ENCODE assay signal across 14 mouse cellular contexts in the genomic region with DNA sequence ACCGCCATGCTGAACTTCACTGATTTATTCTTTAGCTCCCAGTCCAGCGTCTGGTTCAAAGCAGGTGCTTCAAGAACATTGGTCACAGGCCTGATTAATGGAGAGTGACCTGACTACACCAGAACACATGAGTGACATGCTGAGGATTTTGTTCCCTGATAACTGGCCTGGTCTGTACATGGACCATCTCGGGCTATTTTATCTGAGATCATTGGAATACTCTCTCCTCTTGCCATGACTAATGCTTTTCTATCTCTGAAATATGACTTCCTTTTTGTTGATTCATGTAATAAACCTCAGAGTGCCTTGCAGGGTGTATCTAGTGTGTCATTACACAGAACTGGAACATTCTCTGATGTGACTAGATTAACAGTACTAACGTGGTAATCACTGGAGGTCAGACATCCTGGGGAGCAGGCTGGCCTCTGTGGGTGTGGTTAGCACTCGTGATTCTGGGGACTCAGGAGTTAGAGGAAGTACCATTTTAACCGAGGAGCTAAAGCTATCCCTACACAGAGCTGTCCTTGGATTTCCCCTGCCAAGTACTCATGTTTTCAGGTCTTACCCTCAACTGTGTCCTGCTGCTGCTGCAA. TPM values are rescaled to one million over a fixed set of nuclear protein-coding genes. Genes with fewer than 3 reads are reported as not detected.
DNase-seq lines count a peak whose midpoint lies in the region; ATAC-seq and TF ChIP-seq lines count a peak whose summit lies in the region.
"Had no signal": no experiment of that assay in that cellular context is flagged by ENCODE, and none has a peak within 500 bp of the region (broad histone marks: within the 10 kb centered on the region; RNA-seq: fewer than 3 reads in every experiment).

A gene (plus strand): TSS at position 483 of the 593 bp plus-strand sequence.

- H3K4me2 ChIP-seq in liver, embryonic 12.5 days = 0 out of 2 replicates have a peak within 1 kb of the TSS, but pooled peaks have one; percentile 27
- peak within 1 kb of the TSS; percentile 57 for H3K4me2 ChIP-seq in myocyte (ENCODE audit: low read depth)
- no peak within 1 kb of the TSS for H3K4me2 ChIP-seq in intestine, embryonic 16.5 days (ENCODE audit: low read depth, low read length)
- H3K4me2 ChIP-seq: forebrain, embryonic 15.5 days had no signal

- ATAC-seq in liver, embryonic 12.5 days = peak; percentile 94
- ATAC-seq in intestine, embryonic 16.5 days = no peak
- ATAC-seq: forebrain, embryonic 15.5 days had no signal

- H3K27ac ChIP-seq in liver, embryonic 12.5 days = no peak within 1 kb of the TSS
- H3K27ac ChIP-seq in intestine, embryonic 16.5 days (ENCODE audit: low read length) = no peak within 1 kb of the TSS
- H3K27ac ChIP-seq: forebrain, embryonic 15.5 days; left cerebral cortex, adult 2 months had no signal

- H3K27me3 ChIP-seq in liver, embryonic 12.5 days (replicated peaks) = no peaks in the 10 kb centered on the region
- H3K27me3 ChIP-seq in myocyte (ENCODE audit: control insufficient read depth, insufficient read depth, insufficient read length) = no peaks in the 10 kb centered on the region
- H3K27me3 ChIP-seq in intestine, embryonic 16.5 days (replicated peaks; ENCODE audit: control insufficient read depth, insufficient read depth, low read length) = no peaks in the 10 kb centered on the region
- H3K27me3 ChIP-seq: forebrain, embryonic 15.5 days had no signal

- no peak within 1 kb of the TSS for H3ac ChIP-seq in myocyte (ENCODE audit: control insufficient read depth, insufficient read length)

- H3K4me1 ChIP-seq in liver, embryonic 12.5 days = peaks cover 21% of the 10 kb centered on the region
- H3K4me1 ChIP-seq in intestine, embryonic 16.5 days (ENCODE audit: control insufficient read depth, insufficient read depth, low read length) = no peaks in the 10 kb centered on the region
- H3K4me1 ChIP-seq: forebrain, embryonic 15.5 days had no signal

- no peak within 1 kb of the TSS for H3K4me3 ChIP-seq in liver, embryonic 12.5 days
- no peak within 1 kb of the TSS for H3K4me3 ChIP-seq in myocyte
- H3K4me3 ChIP-seq in intestine, embryonic 16.5 days (ENCODE audit: low read length) = no peak within 1 kb of the TSS
- H3K4me3 ChIP-seq: forebrain, embryonic 15.5 days; left cerebral cortex, adult 2 months had no signal

- peak; percentile 93 for DNase-seq in heart, adult 11 months
- DNase-seq in heart, postnatal 4 days = no peak
- DNase-seq in c-Kit-positive CD71-negative TER-119-negative erythroid progenitor cells, embryonic 14.5 days (ENCODE audit: low read depth) = peak; percentile 64
- no peak for DNase-seq in urinary bladder, postnatal 14 days (ENCODE audit: low spot score)
- no peak for DNase-seq in layer of hippocampus, postnatal 14 days (ENCODE audit: low spot score in 2 of 2)
- DNase-seq: B cell, adult 2 months; embryo, embryonic 11 days; heart, postnatal 36 days; kidney, adult 9 months had no signal

- H3K79me2 ChIP-seq in myocyte (ENCODE audit: control insufficient read depth, insufficient read depth) = no peaks in the 10 kb centered on the region

- H3K9me3 ChIP-seq in liver, embryonic 12.5 days (replicated peaks) = no peaks in the 10 kb centered on the region
- no peaks in the 10 kb centered on the region for H3K9me3 ChIP-seq in intestine, embryonic 16.5 days (ENCODE audit: control insufficient read depth, low read length)
- H3K9me3 ChIP-seq: forebrain, embryonic 15.5 days had no signal

- 31% methylated on average over 6 of the region's 6 CpGs for WGBS in liver, embryonic 12.5 days (ENCODE audit: insufficient replicate concordance)
- 64% methylated on average over 6 of the region's 6 CpGs for WGBS in intestine, embryonic 16.5 days

- H3K36me3 ChIP-seq in liver, embryonic 12.5 days = no peaks in the 10 kb centered on the region
- no peaks in the 10 kb centered on the region for H3K36me3 ChIP-seq in myocyte (ENCODE audit: control insufficient read depth, insufficient read depth)
- H3K36me3 ChIP-seq in intestine, embryonic 16.5 days (ENCODE audit: control insufficient read depth, insufficient read depth, low read length) = no peaks in the 10 kb centered on the region
- H3K36me3 ChIP-seq: forebrain, embryonic 15.5 days had no signal

- no peak for TF ChIP-seq POLR2A in myocyte (IDR thresholded peaks at IDR 0.05; ENCODE audit: insufficient read length, low read depth)

- no peak within 1 kb of the TSS for H3K9ac ChIP-seq in liver, embryonic 12.5 days
- H3K9ac ChIP-seq in intestine, embryonic 16.5 days (ENCODE audit: low read depth, low read length) = no peak within 1 kb of the TSS
- H3K9ac ChIP-seq: forebrain, embryonic 15.5 days had no signal

TF ChIP-seq in myocyte, 11 proteins besides CTCF, POLR2A, EP300 and RAD21:
- TF ChIP-seq POLR2AphosphoS2 (IDR thresholded peaks at IDR 0.05; ENCODE audit: insufficient read length, low read depth) (no peak), MYOG (IDR thresholded peaks at IDR 0.05; ENCODE audit: control insufficient read depth in 1 of 3, insufficient read depth in 1 of 3, insufficient read length in 2 of 3, low read depth in 2 of 3) (no peak), TCF3 (IDR thresholded peaks at IDR 0.05; ENCODE audit: insufficient read length, low read depth) (no peak), MAX (IDR thresholded peaks at IDR 0.05; ENCODE audit: low read depth) (no peak), E2F4 (IDR thresholded peaks at IDR 0.05; ENCODE audit: insufficient read depth) (no peak), USF1 (IDR thresholded peaks at IDR 0.05; ENCODE audit: low read depth) (no peak), SRF (IDR thresholded peaks at IDR 0.05; ENCODE audit: control insufficient read depth, insufficient read length, low read depth) (no peak), MYOD1 (IDR thresholded peaks at IDR 0.05; ENCODE audit: control insufficient read depth in 1 of 3, insufficient read length in 2 of 3, low read depth in 2 of 3) (no peak), TCF12 (IDR thresholded peaks at IDR 0.05; ENCODE audit: insufficient read depth, poor library complexity, severe bottlenecking) (no peak), REST (IDR thresholded peaks at IDR 0.05; ENCODE audit: insufficient read depth, insufficient read length) (no peak), CEBPB (IDR thresholded peaks at IDR 0.05; ENCODE audit: insufficient read depth, poor library complexity, severe bottlenecking) (no peak)
TF ChIP-seq in myocyte: peak in this region for 0.

RNA-seq across cellular contexts. Expression of the gene that starts here (rescaled TPM):
- total RNA-seq in heart, postnatal 4 days (2021) = under 1 TPM; 0.14 to 0.20 TPM
- 0.07 and 0.17 TPM in 2 replicates for polyA plus RNA-seq in liver, embryonic 12.5 days (2016; fragmentation: Nextera tagmentation; extraction: Ambion mirVana)
- 0.55 TPM for polyA plus RNA-seq in myocyte (2012; fragmentation: generic; extraction: Trizol)
- polyA plus RNA-seq in intestine, embryonic 16.5 days (2015; fragmentation: Nextera tagmentation; extraction: Ambion mirVana) = 0.18 and 0.21 TPM in 2 replicates
- total RNA-seq in layer of hippocampus, postnatal 14 days (2021) = 1 to 10 TPM; 2.0 to 2.2 TPM

Comparison
In these comparisons a context has a peak if more than half of its experiments do, and no peak if none do; other contexts are left out.
1. DNase-seq: peak in heart, adult 11 months (single experiment) and c-Kit-positive CD71-negative TER-119-negative erythroid progenitor cells, embryonic 14.5 days (single experiment); none in heart, postnatal 4 days (single experiment), urinary bladder, postnatal 14 days (single experiment) and layer of hippocampus, postnatal 14 days (0 of 2).
2. Peak in ATAC-seq and H3K4me2 ChIP-seq in liver, embryonic 12.5 days; RNA of the gene not detected or under 1 TPM.